Mouse (Mus musculus): ENCODE results near the gene Fgf3.

- TF ChIP-seq CTCF (IDR thresholded peaks at IDR 0.05; ENCODE audit: low read depth) (no peak), EP300 (IDR thresholded peaks at IDR 0.05; ENCODE audit: low read depth) (no peak)
Measured at GRCm38 (mm10) chr7:144854966-144855365, 17.1 kb downstream of the Fgf3 start.
